Mouse (Mus musculus) lung, adult 2 months (tissue): ENCODE measurements around the gene Guk1. TPM values are rescaled to one million over a fixed set of nuclear protein-coding genes. Genes with fewer than 3 reads are reported as not detected.

Source experiments
- DNase-seq: peaks from one replicate; pipeline ENCODE4 v3.0.0; 2022
- H3K4me1 ChIP-seq: fragments of 200-500 bp; 2 replicates; pipeline ENCODE4 v1.6.1; 2011; ENCODE audit warnings: low read length; ENCODE audit not compliant: control insufficient read depth, insufficient read depth
- H3K4me3 ChIP-seq: fragments of 200-500 bp; replicated peaks from 2 replicates; pipeline ENCODE3; 2011; ENCODE audit warnings: low read depth, mild to moderate bottlenecking, control low read depth, low read length; ENCODE audit errors: extremely low read depth
- CTCF ChIP-seq: fragments of 200-500 bp; IDR thresholded peaks from 2 replicates; pipeline ENCODE4 v1.5.1; 2011; ENCODE audit warnings: mild to moderate bottlenecking, low read length, control low read depth; ENCODE audit not compliant: insufficient read depth
- POLR2A ChIP-seq: fragments of 200-500 bp; IDR thresholded peaks from 2 replicates; pipeline ENCODE4 v1.6.1; 2011; ENCODE audit warnings: low read depth, mild to moderate bottlenecking, control low read depth, low read length, borderline replicate concordance; ENCODE audit errors: extremely low read depth
- WGBS: fragments of 180-500 bp; shearing (Covaris S2); methylation state at CpG from one replicate; pipeline ENCODE4 v1.1.7; 2018; 5-methylcytosine and 5-hydroxymethylcytosine counted together
- polyA plus RNA-seq: library from polyadenylated mRNA; depleted of rRNA; stranded (reverse); fragments of >200 nt; gene quantifications from 2 replicates; pipeline ENCODE4 v1.2.3, GENCODE M21; 2012; rRNA removed

Gene Guk1
- polyA plus RNA-seq, 1 experiment, result 126 TPM

GRCm38 (mm10) chr11:59135051-59135820, 56.8 kb downstream of the Guk1 start:
- no peak for DNase-seq
- H3K4me3 ChIP-seq, result no peak overlapping the region
- WGBS, result 8% methylated on average over 55 of the region's 55 CpGs
- TF ChIP-seq CTCF (no peak), POLR2A (no peak)
- H3K4me1 ChIP-seq, result no peaks in the 10 kb centered on the region

DNA sequence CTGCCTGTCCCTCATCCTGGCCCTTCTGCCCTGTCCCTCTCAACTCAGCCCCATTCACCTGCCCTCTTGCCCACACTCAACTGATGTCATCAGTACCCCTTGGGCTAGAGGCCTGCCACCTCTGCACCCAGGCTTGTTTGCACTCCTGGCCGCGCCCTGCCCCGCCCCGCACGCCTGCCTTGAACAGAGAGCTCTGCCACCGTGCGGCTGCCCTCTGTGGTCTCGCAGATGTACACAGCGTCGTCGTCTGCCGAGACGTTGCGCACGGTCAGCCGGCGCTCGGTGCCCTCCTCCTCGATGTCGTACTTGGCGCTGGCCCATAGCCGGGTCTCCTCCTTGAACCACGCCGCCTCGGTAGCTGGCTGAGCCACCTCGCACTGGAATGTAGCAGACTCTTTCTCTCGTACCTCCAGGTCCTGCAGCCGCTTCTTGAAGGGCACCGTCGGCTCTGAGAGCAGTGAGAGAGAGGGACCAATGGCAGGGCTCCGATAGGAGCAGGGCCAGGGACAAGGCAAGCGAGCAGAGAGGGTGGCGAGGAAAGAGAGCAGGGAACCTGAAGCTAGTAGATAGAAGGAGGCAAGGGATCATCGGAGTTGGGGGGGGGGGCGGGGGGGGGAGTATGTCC, 57.5 kb downstream of the Guk1 start:
- Histone ChIP-seq H3K4me1 (no peaks in the 10 kb centered on the region), H3K4me3 (no peak overlapping the region)
- TF ChIP-seq POLR2A (no peak), CTCF (no peak)
- 7% methylated on average over 34 of the region's 35 CpGs for WGBS
- DNase-seq, result no peak

Other genes with a start within 250 kb of the Guk1 start
- gene Hist3h2ba, start 243.3 kb downstream of the Guk1 start, polyA plus RNA-seq, result 0.62 and 2.4 TPM in 2 replicates
- gene Hist3h2a, start 237.5 kb downstream of the Guk1 start, polyA plus RNA-seq, result 19.7 and 25.5 TPM in 2 replicates
- 0.97 and 1.1 TPM in 2 replicates for gene Trim17, start 237.5 kb downstream of the Guk1 start, polyA plus RNA-seq
- gene Trim11, start 214.1 kb downstream of the Guk1 start, polyA plus RNA-seq, result 31.4 and 38.3 TPM in 2 replicates
- 5.3 and 19.0 TPM in 2 replicates for gene Obscn, start 55.8 kb downstream of the Guk1 start, polyA plus RNA-seq
- gene Iba57, start 28.5 kb downstream of the Guk1 start, polyA plus RNA-seq, result 3.7 and 3.9 TPM in 2 replicates
- gene Gjc2, start 9.0 kb downstream of the Guk1 start, polyA plus RNA-seq, result 1.7 and 3.5 TPM in 2 replicates
- gene Mrpl55, start 10.3 kb upstream of the Guk1 start, polyA plus RNA-seq, result 26.0 and 27.0 TPM in 2 replicates
- gene 2310033P09Rik, start 16.1 kb upstream of the Guk1 start, polyA plus RNA-seq, result 23.5 and 29.2 TPM in 2 replicates
- gene Arf1, start 36.1 kb upstream of the Guk1 start, polyA plus RNA-seq, result 525 and 566 TPM in 2 replicates
- gene Wnt3a, start 98.5 kb upstream of the Guk1 start, polyA plus RNA-seq, result 9.4 and 15.4 TPM in 2 replicates
- gene Wnt9a, start 114.7 kb upstream of the Guk1 start, polyA plus RNA-seq, result 6.9 and 7.8 TPM in 2 replicates
- not detected in 2 replicates for gene Prss38, start 183.4 kb upstream of the Guk1 start, polyA plus RNA-seq